Mouse (Mus musculus) ES-Bruce4 (cell line): ENCODE data around the gene Otud7a. TPM values are rescaled to one million over a fixed set of nuclear protein-coding genes. Genes with fewer than 3 reads are reported as not detected.

Experiments used
- H3K27ac ChIP-seq: 2 replicates; pipeline ENCODE4 v1.5.1; 2012; ENCODE audit warnings: low read length, inconsistent platforms; ENCODE audit not compliant: insufficient read depth
- H3K27me3 ChIP-seq: 2 replicates; pipeline ENCODE4 v1.6.1; 2012; ENCODE audit warnings: mild to moderate bottlenecking, low read length, inconsistent platforms; ENCODE audit not compliant: control insufficient read depth, poor library complexity, insufficient read depth, severe bottlenecking
- H3K36me3 ChIP-seq: 2 replicates; pipeline ENCODE4 v1.6.1; 2012; ENCODE audit warnings: inconsistent platforms, mild to moderate bottlenecking, low read length, moderate library complexity; ENCODE audit not compliant: control insufficient read depth, poor library complexity, insufficient read depth, severe bottlenecking
- H3K4me1 ChIP-seq: one replicate; pipeline ENCODE4 v1.8.1; 2011; ENCODE audit warnings: low read length; ENCODE audit not compliant: control insufficient read depth, insufficient read depth
- H3K4me3 ChIP-seq: 2 replicates; pipeline ENCODE4 v1.5.1; 2011; ENCODE audit warnings: low read depth, mild to moderate bottlenecking, low read length
- H3K9ac ChIP-seq: 2 replicates; pipeline ENCODE4 v1.6.1; 2012; ENCODE audit warnings: low read depth, mild to moderate bottlenecking, inconsistent platforms; ENCODE audit not compliant: poor library complexity, severe bottlenecking
- H3K9me3 ChIP-seq: replicated peaks from 2 replicates; pipeline ENCODE4 v1.6.1; 2012; ENCODE audit warnings: mild to moderate bottlenecking, low read length, inconsistent platforms; ENCODE audit not compliant: control insufficient read depth, poor library complexity, insufficient read depth, severe bottlenecking
- CTCF ChIP-seq: IDR thresholded peaks from one replicate; pipeline ENCODE4 v1.8.1; 2011; ENCODE audit warnings: low read depth, low read length
- EP300 ChIP-seq: IDR thresholded peaks from 2 replicates; pipeline ENCODE4 v1.6.1; 2011; ENCODE audit warnings: low read depth, low read length; ENCODE audit not compliant: insufficient read depth
- POLR2A ChIP-seq: IDR thresholded peaks from one replicate; pipeline ENCODE4 v1.8.1; 2011; ENCODE audit warnings: low read length; ENCODE audit not compliant: insufficient read depth
- polyA plus RNA-seq: library from polyadenylated mRNA; stranded (reverse); fragments of >200 nt; gene quantifications from 2 replicates; pipeline ENCODE4 v1.2.4, GENCODE M21; 2011; ENCODE audit warnings: low read depth; ENCODE audit not compliant: missing spikeins, insufficient read depth, insufficient read length

Otud7a gene
- polyA plus RNA-seq, 1 experiment, result 1.0 TPM

- Histone ChIP-seq H3K4me1 (no peaks in the 10 kb centered on the region), H3K27me3 (no peaks in the 10 kb centered on the region), H3K4me3 (no peak overlapping the region), H3K9ac (no peak overlapping the region), H3K36me3 (no peaks in the 10 kb centered on the region), H3K9me3 (no peaks in the 10 kb centered on the region), H3K27ac (no peak overlapping the region)
- no peak for TF ChIP-seq POLR2A
- no peak for TF ChIP-seq CTCF
- no peak for TF ChIP-seq EP300
Observed at GRCm38 (mm10) chr7:63604827-63605226, 160.3 kb downstream of the Otud7a start.

GRCm38 (mm10) chr7:63617018-63617417 is 172.5 kb downstream of the Otud7a start:
- no peak overlapping the region for H3K4me3 ChIP-seq
- TF ChIP-seq POLR2A, result no peak
- TF ChIP-seq EP300, result no peak
- no peak for TF ChIP-seq CTCF
- no peaks in the 10 kb centered on the region for H3K4me1 ChIP-seq
- no peak overlapping the region for H3K27ac ChIP-seq
- H3K9me3 ChIP-seq, result no peaks in the 10 kb centered on the region
- H3K9ac ChIP-seq, result no peak overlapping the region
- no peaks in the 10 kb centered on the region for H3K36me3 ChIP-seq
- no peaks in the 10 kb centered on the region for H3K27me3 ChIP-seq

- no peak overlapping the region for H3K9ac ChIP-seq
- TF ChIP-seq POLR2A, result no peak
- no peak for TF ChIP-seq EP300
- no peak for TF ChIP-seq CTCF
Observed at GRCm38 (mm10) chr7:63620776-63621340, 176.3 kb downstream of the Otud7a start.

DNA sequence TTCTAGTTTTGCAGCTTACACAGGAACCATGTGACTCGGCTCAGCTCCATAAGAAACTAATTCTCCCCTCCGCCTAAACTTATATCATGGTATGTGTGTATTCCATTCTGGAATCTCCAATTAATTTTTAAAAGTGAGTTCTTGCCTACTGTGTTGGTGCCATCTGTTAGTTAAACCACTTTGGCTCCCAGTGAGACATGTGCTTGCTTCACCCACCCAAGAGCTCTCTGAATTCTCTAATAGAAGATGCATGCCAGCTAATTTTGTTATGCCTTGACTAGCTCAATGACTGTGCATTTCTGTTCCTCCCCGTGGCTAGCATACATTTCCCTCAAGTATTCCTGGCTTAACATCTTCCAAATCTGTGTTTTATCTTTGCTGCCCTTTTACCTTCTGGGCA is 193.1 kb downstream of the Otud7a start:
- H3K9ac ChIP-seq, result no peak overlapping the region
- H3K4me1 ChIP-seq, result no peaks in the 10 kb centered on the region
- no peaks in the 10 kb centered on the region for H3K27me3 ChIP-seq
- H3K4me3 ChIP-seq, result no peak overlapping the region
- H3K36me3 ChIP-seq, result no peaks in the 10 kb centered on the region
- no peak overlapping the region for H3K27ac ChIP-seq
- no peak for TF ChIP-seq CTCF
- no peak for TF ChIP-seq EP300
- TF ChIP-seq POLR2A, result no peak
- H3K9me3 ChIP-seq, result no peaks in the 10 kb centered on the region

More at GRCm38 (mm10) chr7:63620776-63621340, 176.3 kb downstream of the Otud7a start:
- Histone ChIP-seq H3K27ac (no peak overlapping the region), H3K36me3 (no peaks in the 10 kb centered on the region), H3K4me3 (no peak overlapping the region), H3K9me3 (no peaks in the 10 kb centered on the region), H3K27me3 (no peaks in the 10 kb centered on the region), H3K4me1 (no peaks in the 10 kb centered on the region)

DNA sequence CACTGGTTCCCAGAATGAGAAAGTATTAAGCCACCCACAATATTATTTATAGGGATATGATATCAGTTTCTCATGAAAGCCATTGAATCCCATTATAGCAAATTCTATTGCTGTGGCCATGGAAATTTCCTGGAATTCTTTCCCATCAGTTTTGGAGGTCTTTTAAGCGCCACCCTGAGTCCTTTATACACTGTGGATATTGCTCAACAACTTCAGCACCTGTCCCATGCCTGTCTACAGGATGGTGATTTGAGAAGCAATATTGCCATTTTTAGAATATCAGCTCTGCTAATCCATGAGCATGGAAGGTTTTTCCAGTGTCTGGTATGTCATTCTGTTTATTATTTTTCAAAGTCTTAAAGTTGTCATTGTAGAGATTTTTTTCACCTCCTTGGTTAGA is 199.5 kb downstream of the Otud7a start:
- no peaks in the 10 kb centered on the region for H3K4me1 ChIP-seq
- TF ChIP-seq POLR2A (no peak), EP300 (no peak), CTCF (no peak)

DNA sequence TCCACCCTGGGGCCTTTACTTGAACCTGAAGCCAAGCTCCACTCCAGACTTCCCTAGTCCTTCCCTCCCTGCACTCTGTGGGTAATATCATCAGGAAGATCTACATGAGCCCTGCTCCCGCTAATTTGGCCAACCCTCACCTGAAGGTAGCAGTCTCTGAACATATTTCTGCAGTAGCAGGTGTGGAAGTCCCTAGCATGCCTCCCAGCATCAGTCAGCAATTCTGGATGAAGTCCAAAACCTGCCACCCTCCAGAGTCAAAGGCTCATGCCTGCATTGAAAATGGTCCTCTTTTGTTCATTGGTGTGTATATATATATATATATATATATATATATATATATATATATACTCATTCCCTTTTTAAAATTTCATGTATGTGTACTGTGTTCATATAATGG is 202.6 kb downstream of the Otud7a start:
- Histone ChIP-seq H3K9me3 (no peaks in the 10 kb centered on the region), H3K36me3 (no peaks in the 10 kb centered on the region), H3K9ac (no peak overlapping the region), H3K27ac (no peak overlapping the region), H3K27me3 (no peaks in the 10 kb centered on the region), H3K4me3 (no peak overlapping the region), H3K4me1 (no peaks in the 10 kb centered on the region)
- TF ChIP-seq POLR2A (no peak), CTCF (no peak), EP300 (no peak)

More for the DNA sequence above, 199.5 kb downstream of the Otud7a start:
- H3K9me3 ChIP-seq, result no peaks in the 10 kb centered on the region
- H3K4me3 ChIP-seq, result no peak overlapping the region
- H3K9ac ChIP-seq, result no peak overlapping the region
- H3K36me3 ChIP-seq, result no peaks in the 10 kb centered on the region
- no peak overlapping the region for H3K27ac ChIP-seq
- H3K27me3 ChIP-seq, result no peaks in the 10 kb centered on the region
